Mouse (Mus musculus) kidney, adult 18-20 months (tissue): Measurements from ENCODE around the gene 1600015I10Rik.

Experiments used
- DNase-seq: peaks from one replicate; pipeline ENCODE4 v3.0.0; 2021

The 1600015I10Rik gene

DNA sequence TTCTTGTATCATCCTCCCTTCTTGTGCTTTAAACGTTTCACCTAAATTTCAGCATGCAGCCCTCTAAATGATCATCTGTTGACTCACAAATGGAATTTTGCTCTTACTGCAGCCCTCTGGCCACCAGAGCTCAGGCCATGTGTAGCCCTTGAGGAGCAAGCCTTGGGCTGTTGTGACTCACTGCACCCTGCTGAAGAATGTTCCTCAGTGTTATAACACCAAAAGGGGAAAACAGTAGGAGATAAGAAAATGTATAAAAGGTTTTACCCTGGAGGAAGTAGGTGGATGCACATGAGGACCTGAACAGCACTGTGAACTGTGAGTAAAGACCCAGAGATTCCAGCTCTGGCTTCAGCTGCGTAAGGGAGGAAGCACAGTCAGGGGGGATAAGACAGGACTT is 45.0 kb downstream of the 1600015I10Rik start, which contains the start of gene Doxl2:
Doxl2 (plus strand) TSS at position 301 of the 400 bp plus-strand sequence.
- no peak for DNase-seq

DNA sequence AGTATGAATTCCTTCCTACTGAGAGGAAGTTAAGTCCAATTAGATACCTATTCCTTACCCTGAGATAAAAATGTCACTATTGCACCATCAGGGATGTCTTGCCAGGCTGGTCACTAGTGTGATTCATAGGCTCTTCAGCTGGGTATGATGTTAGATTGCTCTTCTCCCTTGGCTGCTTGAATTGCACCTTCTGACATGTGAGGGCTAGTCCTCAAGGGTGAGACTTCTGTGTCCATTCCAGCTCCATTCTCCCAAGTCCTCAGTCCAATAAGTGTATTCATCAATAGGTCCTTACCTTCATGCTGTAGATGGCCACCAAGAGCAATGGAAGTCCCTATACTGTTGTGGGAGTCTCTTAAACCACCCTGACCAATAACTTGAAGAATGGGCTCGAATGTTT is 49.9 kb downstream of the 1600015I10Rik start:
- DNase-seq: no peak

DNA sequence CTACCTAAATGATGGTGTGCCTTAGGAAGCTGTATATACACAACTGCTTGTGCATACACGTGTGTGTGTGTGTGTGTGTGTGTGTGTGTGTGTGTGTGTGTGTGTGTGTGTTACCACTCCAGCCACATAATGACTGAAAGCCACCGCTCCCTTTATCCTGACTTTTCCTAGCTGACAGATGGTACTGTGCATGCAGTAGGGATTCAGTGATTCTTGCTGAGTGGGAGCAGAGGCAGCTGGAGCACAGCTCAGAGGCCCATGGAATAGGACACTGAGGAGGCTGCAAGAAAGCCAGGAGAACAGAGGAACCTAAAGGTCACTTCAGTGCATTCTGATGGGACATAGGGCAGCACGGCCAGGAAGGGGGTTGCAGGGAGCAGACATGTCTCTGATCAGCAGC is 52.6 kb downstream of the 1600015I10Rik start:
- DNase-seq: no peak
